Mouse (Mus musculus) cortical plate, adult 2 months (tissue): Measurements from ENCODE around the gene B3gat2.

ENCODE experiments used
- CTCF ChIP-seq: fragments of 200-500 bp; IDR thresholded peaks from 2 replicates; pipeline ENCODE4 v1.5.1; 2011; ENCODE audit warnings: mild to moderate bottlenecking, control low read depth, low read length; ENCODE audit not compliant: insufficient read depth; ENCODE audit errors: extremely low read depth
- POLR2A ChIP-seq: fragments of 200-500 bp; IDR thresholded peaks from 2 replicates; pipeline ENCODE4 v1.6.1; 2011; ENCODE audit warnings: mild to moderate bottlenecking, low read length, control low read depth; ENCODE audit not compliant: insufficient read depth; ENCODE audit errors: extremely low read depth

DNA sequence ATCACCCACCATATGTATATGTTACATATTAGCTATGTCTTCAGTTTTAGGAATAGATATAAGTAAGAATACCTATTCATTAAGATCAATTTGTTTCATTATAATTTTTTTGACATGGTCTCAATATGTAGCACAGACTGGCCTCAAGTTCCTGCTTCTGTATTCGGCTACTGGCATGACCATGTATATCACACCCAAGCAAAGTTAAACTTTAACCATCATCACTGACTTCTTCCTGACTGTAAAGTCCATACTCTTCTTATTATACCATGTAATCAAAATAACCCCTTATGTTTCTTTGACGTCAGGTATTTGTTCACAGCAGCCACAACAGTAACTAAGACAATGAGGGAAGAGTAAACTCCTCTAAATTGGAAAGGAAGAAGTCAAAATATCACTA, 99.4 kb downstream of the B3gat2 start:
- no peak for TF ChIP-seq CTCF
- TF ChIP-seq POLR2A = no peak
